Mouse (Mus musculus): ENCODE results near the gene Kank2.
A peak's percentile ranks its signal among the peaks of the same experiment; 100 is the strongest.

DNA sequence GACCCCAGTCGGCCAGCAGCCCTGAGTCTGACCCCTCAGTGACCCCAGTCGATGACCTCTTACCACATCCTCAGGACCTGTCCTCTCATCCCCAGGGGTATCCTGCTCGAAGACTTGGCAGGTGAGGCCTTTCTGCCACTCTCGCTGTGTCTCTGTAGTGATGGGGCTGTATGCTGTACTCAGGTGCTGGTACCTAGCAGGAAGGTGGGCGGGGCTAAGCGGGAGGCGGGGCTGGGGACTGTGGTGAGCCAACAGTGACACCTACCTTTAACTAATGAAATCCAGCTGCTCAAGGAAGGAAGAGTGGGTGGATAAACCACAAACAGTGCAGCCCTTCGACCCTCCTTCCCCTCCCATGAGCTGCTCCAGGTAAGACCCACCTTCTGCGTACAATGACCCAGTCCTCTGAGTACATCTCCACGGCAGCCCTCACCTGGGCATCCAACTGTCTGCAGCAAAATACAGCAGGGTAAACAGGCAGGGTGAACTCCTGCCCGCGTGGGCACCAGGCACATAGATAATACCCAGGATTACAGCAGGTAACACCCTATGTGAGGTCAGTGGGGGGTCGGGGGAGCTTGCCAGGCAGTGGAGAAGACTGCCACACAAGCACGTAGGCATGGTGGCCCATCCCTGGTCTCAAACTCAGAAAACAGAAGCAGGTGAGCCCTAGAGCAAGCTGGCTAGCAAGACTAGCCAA is 47.0 kb upstream of the Kank2 start:
- TF ChIP-seq CTCF (IDR thresholded peaks at IDR 0.05; ENCODE audit: low read depth, low read length) (peak; percentile 31), POLR2A (IDR thresholded peaks at IDR 0.05; ENCODE audit: insufficient read depth, low read length) (no peak)

Measured in ES-Bruce4 (cell line).